In the genomic region with DNA sequence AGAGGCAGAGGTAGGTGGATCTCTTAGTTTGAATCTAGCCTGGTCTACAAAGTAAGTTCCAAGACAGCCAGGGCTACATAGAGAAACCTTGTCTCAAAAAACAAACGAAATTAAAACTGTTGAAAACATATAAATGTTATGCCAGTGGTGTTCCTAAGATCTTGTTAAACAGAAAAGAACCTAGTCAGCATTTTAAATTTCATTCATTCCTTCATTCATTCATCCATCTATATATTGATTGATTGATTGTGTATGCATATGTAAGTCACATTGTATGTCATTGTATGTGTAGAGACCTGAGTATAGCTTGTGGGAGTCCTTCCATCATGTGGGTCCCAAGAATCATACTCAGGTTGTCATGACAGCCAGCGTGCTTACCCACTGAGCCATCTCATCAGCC, we compare ENCODE assay signal across 2 mouse cellular contexts.
A peak's percentile ranks its signal among the peaks of the same experiment; 100 is the strongest.
TF ChIP-seq lines count a peak whose summit lies in the region.

No protein-coding gene starts in this region.

TF ChIP-seq in CH12.LX, 34 proteins besides CTCF, POLR2A, EP300 and RAD21 (continued from another document):
- TF ChIP-seq USF2 (conservative IDR thresholded peaks at IDR 0.05; ENCODE audit: low read depth, low read length), result no peak

TF ChIP-seq in ES-E14, 5 proteins besides CTCF, POLR2A, EP300 and RAD21 (continued from another document):
- no peak for TF ChIP-seq ZC3H11A (IDR thresholded peaks at IDR 0.05; ENCODE audit: borderline replicate concordance, low read depth, low read length)
- TF ChIP-seq HCFC1 (IDR thresholded peaks at IDR 0.05; ENCODE audit: borderline replicate concordance, insufficient read depth, low read length), result no peak
- no peak for TF ChIP-seq ZNF384 (IDR thresholded peaks at IDR 0.05; ENCODE audit: low read depth, low read length)
- 0 out of 2 replicates have a peak, but pooled peaks have one; percentile 27 for TF ChIP-seq MAFK (IDR thresholded peaks at IDR 0.05; ENCODE audit: insufficient read depth, low read depth, low read length)
